Mouse (Mus musculus) hindbrain, embryonic 16.5 days (tissue): ENCODE data around the gene Lhx5. TPM values are rescaled to one million over a fixed set of nuclear protein-coding genes. Genes with fewer than 3 reads are reported as not detected.
A peak's percentile ranks its signal among the peaks of the same experiment; 100 is the strongest.

Source experiments
- ATAC-seq: fragments of 200-750 bp; cut with Nextera tagmentation; 2 replicates; pipeline ENCODE4 v1.8.0; 2017; ENCODE audit warnings: moderate TSS enrichment, moderate library complexity
- H3K27ac ChIP-seq: fragments of 300-500 bp; sonication (generic); 2 replicates; pipeline ENCODE4 v1.5.1; 2014; ENCODE audit warnings: low read depth, mild to moderate bottlenecking, control low read depth, low read length, moderate library complexity
- H3K27me3 ChIP-seq: fragments of 300-500 bp; sonication (generic); replicated peaks from 2 replicates; pipeline ENCODE4 v1.6.1; 2014; ENCODE audit warnings: low read length; ENCODE audit not compliant: control insufficient read depth, insufficient read depth
- H3K36me3 ChIP-seq: fragments of 300-500 bp; sonication (generic); 2 replicates; pipeline ENCODE4 v1.6.1; 2014; ENCODE audit warnings: mild to moderate bottlenecking, low read length, moderate library complexity, mixed read lengths; ENCODE audit not compliant: control insufficient read depth, insufficient read depth
- H3K4me1 ChIP-seq: fragments of 300-500 bp; sonication (generic); 2 replicates; pipeline ENCODE4 v1.6.1; 2014; ENCODE audit warnings: low read depth, low read length; ENCODE audit not compliant: control insufficient read depth, insufficient read depth
- H3K4me2 ChIP-seq: fragments of 300-500 bp; sonication (generic); 2 replicates; pipeline ENCODE4 v1.6.1; 2014; ENCODE audit warnings: mild to moderate bottlenecking, low read length, control low read depth, moderate library complexity
- H3K4me3 ChIP-seq: fragments of 300-500 bp; sonication (generic); 2 replicates; pipeline ENCODE4 v1.5.1; 2014; ENCODE audit warnings: mild to moderate bottlenecking, low read length, control low read depth, moderate library complexity
- H3K9ac ChIP-seq: fragments of 300-500 bp; sonication (generic); 2 replicates; pipeline ENCODE4 v1.6.1; 2014; ENCODE audit warnings: low read depth, mild to moderate bottlenecking, control low read depth, low read length, moderate library complexity
- H3K9me3 ChIP-seq: fragments of 300-500 bp; sonication (generic); 2 replicates; pipeline ENCODE4 v1.6.1; 2014; ENCODE audit warnings: mild to moderate bottlenecking, low read length, moderate library complexity; ENCODE audit not compliant: control insufficient read depth
- WGBS: fragments of 180-500 bp; shearing (Covaris S2); extraction: QIAGEN DNeasy Blood & Tissue Kit; methylation state at CpG from one replicate; pipeline ENCODE4 v1.1.7; 2014; 5-methylcytosine and 5-hydroxymethylcytosine counted together
- polyA plus RNA-seq: library from polyadenylated mRNA; unstranded; fragments of >200 nt; fragmentation: Nextera tagmentation; extraction: Ambion mirVana; gene quantifications from 2 replicates; pipeline ENCODE4 v1.2.1, GENCODE M21; 2015

Lhx5 gene
- polyA plus RNA-seq, 1 experiment from 2014 or later: 20.1 TPM

GRCm38 (mm10) chr5:120467026-120467425 lies 35.5 kb downstream of the Lhx5 start:
- Histone ChIP-seq H3K36me3 (no peaks in the 10 kb centered on the region), H3K27me3 (no peaks in the 10 kb centered on the region), H3K27ac (no peak overlapping the region), H3K4me3 (peak overlapping the region; percentile 33), H3K9me3 (no peaks in the 10 kb centered on the region), H3K4me1 (no peaks in the 10 kb centered on the region), H3K9ac (peak overlapping the region; percentile 47; the same call in 1 of the 2 replicates), H3K4me2 (peak overlapping the region; percentile 41)
- ATAC-seq: no peak
- WGBS: 11% methylated on average over 4 of the region's 4 CpGs

- Histone ChIP-seq H3K9ac (no peak overlapping the region), H3K36me3 (no peaks in the 10 kb centered on the region), H3K4me2 (no peak overlapping the region), H3K27me3 (no peaks in the 10 kb centered on the region), H3K9me3 (no peaks in the 10 kb centered on the region), H3K4me1 (no peaks in the 10 kb centered on the region), H3K4me3 (no peak overlapping the region), H3K27ac (no peak overlapping the region)
- WGBS: 87% methylated on average over 5 of the region's 5 CpGs
- no peak for ATAC-seq
Measured at GRCm38 (mm10) chr5:120468336-120468735, 36.8 kb downstream of the Lhx5 start.

GRCm38 (mm10) chr5:120468830-120469229 lies 37.3 kb downstream of the Lhx5 start:
- 89% methylated on average over 6 of the region's 6 CpGs for WGBS
- Histone ChIP-seq H3K4me3 (no peak overlapping the region), H3K27me3 (no peaks in the 10 kb centered on the region), H3K27ac (no peak overlapping the region), H3K9me3 (no peaks in the 10 kb centered on the region), H3K4me2 (no peak overlapping the region), H3K4me1 (no peaks in the 10 kb centered on the region), H3K9ac (no peak overlapping the region), H3K36me3 (no peaks in the 10 kb centered on the region)
- ATAC-seq: no peak

GRCm38 (mm10) chr5:120471538-120471937 lies 40.0 kb downstream of the Lhx5 start:
- Histone ChIP-seq H3K27me3 (no peaks in the 10 kb centered on the region), H3K4me1 (no peaks in the 10 kb centered on the region), H3K4me2 (no peak overlapping the region), H3K4me3 (no peak overlapping the region), H3K27ac (no peak overlapping the region), H3K9ac (no peak overlapping the region), H3K9me3 (no peaks in the 10 kb centered on the region), H3K36me3 (no peaks in the 10 kb centered on the region)
- 54% methylated on average over 4 of the region's 4 CpGs for WGBS
- no peak for ATAC-seq

- ATAC-seq: no peak
- no peaks in the 10 kb centered on the region for H3K27me3 ChIP-seq
- H3K9ac ChIP-seq: no peak within 1 kb of the TSS
- H3K36me3 ChIP-seq: no peaks in the 10 kb centered on the region
- 74% methylated on average over 8 of the region's 8 CpGs for WGBS
- no peaks in the 10 kb centered on the region for H3K4me1 ChIP-seq
- no peak within 1 kb of the TSS for H3K27ac ChIP-seq
- H3K4me3 ChIP-seq: no peak within 1 kb of the TSS
- no peaks in the 10 kb centered on the region for H3K9me3 ChIP-seq
- H3K4me2 ChIP-seq: no peak within 1 kb of the TSS
Measured at GRCm38 (mm10) chr5:120472770-120473169, 41.3 kb downstream of the Lhx5 start, which contains the start of gene Sdsl. TSS of gene Sdsl (minus strand) at chr5:120472810.

GRCm38 (mm10) chr5:120473361-120473760 lies 41.9 kb downstream of the Lhx5 start:
- ATAC-seq: no peak
- H3K9ac ChIP-seq: no peak overlapping the region
- no peak overlapping the region for H3K27ac ChIP-seq
- H3K4me1 ChIP-seq: no peaks in the 10 kb centered on the region
- H3K4me3 ChIP-seq: no peak overlapping the region
- H3K9me3 ChIP-seq: no peaks in the 10 kb centered on the region
- no peaks in the 10 kb centered on the region for H3K27me3 ChIP-seq
- WGBS: 93% methylated on average over 2 of the region's 2 CpGs
- no peak overlapping the region for H3K4me2 ChIP-seq
- no peaks in the 10 kb centered on the region for H3K36me3 ChIP-seq

GRCm38 (mm10) chr5:120475861-120476260 lies 44.4 kb downstream of the Lhx5 start:
- H3K9ac ChIP-seq: no peak overlapping the region
- 50% methylated on average over 8 of the region's 8 CpGs for WGBS

GRCm38 (mm10) chr5:120476296-120476695 lies 44.8 kb downstream of the Lhx5 start, which contains the start of gene Sds:
TSS of gene Sds (plus strand) at chr5:120476526.
- Histone ChIP-seq H3K9ac (no peak within 1 kb of the TSS), H3K4me3 (no peak within 1 kb of the TSS), H3K27me3 (no peaks in the 10 kb centered on the region), H3K27ac (no peak within 1 kb of the TSS), H3K4me1 (no peaks in the 10 kb centered on the region), H3K36me3 (no peaks in the 10 kb centered on the region), H3K4me2 (no peak within 1 kb of the TSS), H3K9me3 (no peaks in the 10 kb centered on the region)
- no peak; the same call in 1 of the 2 replicates for ATAC-seq
- WGBS: 24% methylated on average over 13 of the region's 13 CpGs

More at GRCm38 (mm10) chr5:120475861-120476260, 44.4 kb downstream of the Lhx5 start:
- no peaks in the 10 kb centered on the region for H3K9me3 ChIP-seq
- no peaks in the 10 kb centered on the region for H3K27me3 ChIP-seq
- no peaks in the 10 kb centered on the region for H3K36me3 ChIP-seq
- ATAC-seq: peak; percentile 34; the same call in 1 of the 2 replicates
- no peak overlapping the region for H3K4me2 ChIP-seq
- H3K27ac ChIP-seq: no peak overlapping the region
- no peak overlapping the region for H3K4me3 ChIP-seq
- H3K4me1 ChIP-seq: no peaks in the 10 kb centered on the region

GRCm38 (mm10) chr5:120477993-120478392 lies 46.5 kb downstream of the Lhx5 start:
- no peaks in the 10 kb centered on the region for H3K27me3 ChIP-seq
- no peak overlapping the region for H3K27ac ChIP-seq
- no peak overlapping the region for H3K4me2 ChIP-seq
- H3K4me1 ChIP-seq: no peaks in the 10 kb centered on the region
- no peak overlapping the region for H3K9ac ChIP-seq
- 94% methylated on average over 5 of the region's 5 CpGs for WGBS
- no peak overlapping the region for H3K4me3 ChIP-seq
- ATAC-seq: no peak
- H3K9me3 ChIP-seq: no peaks in the 10 kb centered on the region
- H3K36me3 ChIP-seq: no peaks in the 10 kb centered on the region

GRCm38 (mm10) chr5:120479538-120479937 lies 48.0 kb downstream of the Lhx5 start:
- Histone ChIP-seq H3K4me3 (no peak overlapping the region), H3K27me3 (no peaks in the 10 kb centered on the region), H3K9me3 (no peaks in the 10 kb centered on the region), H3K4me2 (no peak overlapping the region), H3K4me1 (no peaks in the 10 kb centered on the region), H3K27ac (no peak overlapping the region), H3K36me3 (0 out of 2 replicates have a peak, but pooled peaks cover 2% of the 10 kb centered on the region), H3K9ac (no peak overlapping the region)
- WGBS: 71% methylated on average over 4 of the region's 4 CpGs
- ATAC-seq: no peak
